Mouse (Mus musculus) MEL (cell line): ENCODE measurements around the gene Dll3. TPM values are rescaled to one million over a fixed set of nuclear protein-coding genes. Genes with fewer than 3 reads are reported as not detected.
"Not testable (repeated sequence)": the region's sequence is repeated elsewhere in the genome, so short reads cannot be mapped to it uniquely, and the experiment has no call there.

Source experiments
- DNase-seq: peaks from one replicate; pipeline ENCODE4 v3.0.0; 2011; ENCODE audit warnings: low read depth, low spot score
- H3K27ac ChIP-seq: 2 replicates; pipeline ENCODE4 v1.5.1; 2012; ENCODE audit warnings: low read depth, mild to moderate bottlenecking, control low read depth, low read length, moderate library complexity; ENCODE audit not compliant: control insufficient read depth
- H3K27me3 ChIP-seq, 2 experiments: fragments of 150-350 bp in 1 of 2; sonication (generic) in 1 of 2; 2 replicates each; pipeline ENCODE4 v1.6.1; 2012; ENCODE audit warnings: low read length in 2 of 2, mild to moderate bottlenecking in 2 of 2, improper control_type of control experiment in 1 of 2, moderate library complexity in 1 of 2; ENCODE audit not compliant: insufficient read depth in 2 of 2, control insufficient read depth in 1 of 2
- H3K36me3 ChIP-seq, 2 experiments: 2 replicates each; pipeline ENCODE4 v1.6.1; 2012 to 2014; ENCODE audit warnings: low read length in 2 of 2, improper control_type of control experiment in 1 of 2, inconsistent platforms in 1 of 2, mild to moderate bottlenecking in 1 of 2; ENCODE audit not compliant: insufficient read depth in 2 of 2, control insufficient read depth in 1 of 2
- H3K4me1 ChIP-seq, 2 experiments: fragments of 150-350 bp in 1 of 2; sonication (generic) in 1 of 2; 2 replicates each; pipeline ENCODE4 v1.6.1; 2012; ENCODE audit warnings: low read length in 2 of 2, improper control_type of control experiment in 1 of 2, mild to moderate bottlenecking in 1 of 2; ENCODE audit not compliant: insufficient read depth in 2 of 2, control insufficient read depth in 1 of 2
- H3K4me3 ChIP-seq, 2 experiments: fragments of 150-350 bp in 1 of 2; sonication (generic) in 1 of 2; 2 replicates each; pipeline ENCODE4 v1.5.1; 2012; ENCODE audit warnings: low read depth in 2 of 2, low read length in 2 of 2, mild to moderate bottlenecking in 2 of 2, moderate library complexity in 2 of 2, control low read depth in 1 of 2, improper control_type of control experiment in 1 of 2; ENCODE audit not compliant: control insufficient read depth in 1 of 2, insufficient read depth in 1 of 2
- H3K79me2 ChIP-seq: 2 replicates; pipeline ENCODE4 v1.6.1; 2012; ENCODE audit warnings: mild to moderate bottlenecking, low read length, moderate library complexity; ENCODE audit not compliant: control insufficient read depth, poor library complexity, insufficient read depth
- H3K9ac ChIP-seq: 2 replicates; pipeline ENCODE4 v1.6.1; 2012; ENCODE audit warnings: low read depth, mild to moderate bottlenecking, control low read depth, low read length, moderate library complexity; ENCODE audit not compliant: control insufficient read depth, poor library complexity, severe bottlenecking
- H3K9me3 ChIP-seq: fragments of 150-350 bp; sonication (generic); replicated peaks from 2 replicates; pipeline ENCODE4 v1.6.1; 2012; ENCODE audit warnings: mild to moderate bottlenecking, low read length, improper control_type of control experiment, moderate library complexity; ENCODE audit not compliant: insufficient read depth
- CHD2 ChIP-seq: IDR thresholded peaks from 2 replicates; pipeline ENCODE4 v1.6.1; 2011; ENCODE audit warnings: low read length, improper control_type of control experiment
- CTCF ChIP-seq, 3 experiments: IDR thresholded peaks in 2 of 3; conservative IDR thresholded peaks in 1 of 3; 2 replicates each; pipeline ENCODE4 v1.5.1; 2011 to 2012; ENCODE audit warnings: low read length in 3 of 3, low read depth in 2 of 3, mild to moderate bottlenecking in 2 of 3, improper control_type of control experiment in 1 of 3, inconsistent platforms in 1 of 3, mixed read lengths in 1 of 3, moderate library complexity in 1 of 3; ENCODE audit not compliant: control insufficient read depth in 1 of 3, insufficient read depth in 1 of 3, poor library complexity in 1 of 3, severe bottlenecking in 1 of 3
- MYB ChIP-seq: IDR thresholded peaks from 2 replicates; pipeline ENCODE4 v1.6.1; 2011; ENCODE audit warnings: mild to moderate bottlenecking, low read depth, low read length, improper control_type of control experiment
- POLR2AphosphoS5 ChIP-seq: IDR thresholded peaks from 2 replicates; pipeline ENCODE4 v1.6.1; 2012; ENCODE audit warnings: low read depth, borderline replicate concordance, mild to moderate bottlenecking, inconsistent platforms, low read length, moderate library complexity, mixed read lengths
- RAD21 ChIP-seq: IDR thresholded peaks from 2 replicates; pipeline ENCODE4 v1.6.1; 2011; ENCODE audit warnings: mild to moderate bottlenecking, low read depth, low read length, improper control_type of control experiment
- TBP ChIP-seq: IDR thresholded peaks from 2 replicates; pipeline ENCODE4 v1.8.0; 2011; ENCODE audit warnings: low read depth, low read length, improper control_type of control experiment
- UBTF ChIP-seq: IDR thresholded peaks from 2 replicates; pipeline ENCODE4 v1.6.1; 2012; ENCODE audit warnings: low read depth, mild to moderate bottlenecking, inconsistent platforms, low read length, improper control_type of control experiment, moderate library complexity, borderline replicate concordance; ENCODE audit not compliant: insufficient read depth
- polyA plus RNA-seq, 2 experiments: library from polyadenylated mRNA; stranded (reverse) in 1 of 2; unstranded in 1 of 2; fragments of >175 nt in 1 of 2; fragments of >200 nt in 1 of 2; gene quantifications; 2 replicates each; pipeline versions ENCODE4 v1.2.1 to v1.2.4; 2012; ENCODE audit warnings: low replicate concordance in 2 of 2, low read depth in 1 of 2; ENCODE audit not compliant: insufficient read length in 2 of 2, insufficient read depth in 1 of 2, missing spikeins in 1 of 2
- total RNA-seq: library from RNA; depleted of rRNA; stranded (reverse); fragments of 300-350 nt; gene quantifications from 2 replicates; pipeline ENCODE4 v1.2.3, GENCODE M21; 2012; rRNA removed

The Dll3 gene
- total and polyA plus RNA-seq, 3 experiments = 0.15 to 0.57 TPM; not detected in 1

- no peaks in the 10 kb centered on the region for H3K9me3 ChIP-seq
- TF ChIP-seq RAD21 (peak; percentile 12), TBP (no peak), MYB (no peak), CTCF (IDR thresholded peaks at IDR 0.05 in 2 of 3, conservative IDR thresholded peaks at IDR 0.05 in 1 of 3; ENCODE audit: control insufficient read depth in 1 of 3, insufficient read depth in 1 of 3, low read depth in 2 of 3, low read length in 3 of 3, poor library complexity in 1 of 3, severe bottlenecking in 1 of 3) (peak in 2 of 3 experiments; percentile 17 to 29; a peak in 3 of 6 replicates), UBTF (no peak), CHD2 (no peak)
- no peak overlapping the region for H3K4me3 ChIP-seq
- no peaks in the 10 kb centered on the region for H3K27me3 ChIP-seq
- H3K4me1 ChIP-seq = peaks cover 0 to 4% of the 10 kb centered on the region in 2 experiments; a peak in 1 of 4 replicates
- peaks cover 0 to 3% of the 10 kb centered on the region in 2 experiments; a peak in 2 of 4 replicates for H3K36me3 ChIP-seq
- H3K9ac ChIP-seq = no peak overlapping the region
- no peak for DNase-seq
- no peak overlapping the region for H3K27ac ChIP-seq
- no peaks in the 10 kb centered on the region for H3K79me2 ChIP-seq
These were observed 53.1 kb downstream of the Dll3 start for GRCm38 (mm10) chr7:28248957-28249356.

- H3K9ac ChIP-seq = not testable (repeated sequence)
These were observed 58.1 kb downstream of the Dll3 start for GRCm38 (mm10) chr7:28243943-28244342.

More at GRCm38 (mm10) chr7:28243943-28244342, 58.1 kb downstream of the Dll3 start:
- not testable (repeated sequence) for H3K79me2 ChIP-seq, DNase-seq, H3K4me3 ChIP-seq, H3K27me3 ChIP-seq, H3K27ac ChIP-seq, H3K4me1 ChIP-seq, H3K36me3 ChIP-seq, H3K9me3 ChIP-seq
- TF ChIP-seq POLR2AphosphoS5 = 0 out of 2 replicates have a peak, but pooled peaks have one; percentile 3

Other genes with a start within 250 kb of the Dll3 start
- gene Fcgbp, start 231.0 kb downstream of the Dll3 start, total RNA-seq = not detected in 2 replicates
- not detected for gene Fcgbp, start 231.0 kb downstream of the Dll3 start, polyA plus RNA-seq
- gene 9530053A07Rik, start 172.8 kb downstream of the Dll3 start, total RNA-seq = not detected in 2 replicates
- gene 9530053A07Rik, start 172.8 kb downstream of the Dll3 start, polyA plus RNA-seq = not detected
- 262 and 268 TPM in 2 replicates for gene Fbl, start 132.5 kb downstream of the Dll3 start, total RNA-seq
- 100 to 1,000 TPM in 1 of 2 experiments, not detected in 1; 819 TPM for gene Fbl, start 132.5 kb downstream of the Dll3 start, polyA plus RNA-seq
- 0.69 and 0.85 TPM in 2 replicates for gene Dyrk1b, start 122.8 kb downstream of the Dll3 start, total RNA-seq
- under 1 TPM in 1 of 2 experiments, not detected in 1; 0.89 TPM for gene Dyrk1b, start 122.8 kb downstream of the Dll3 start, polyA plus RNA-seq
- not detected in 2 replicates for gene Eid2, start 34.4 kb downstream of the Dll3 start, total RNA-seq
- gene Eid2, start 34.4 kb downstream of the Dll3 start, polyA plus RNA-seq = not detected
- 3.2 TPM in 2 replicates for gene Eid2b, start 24.5 kb downstream of the Dll3 start, total RNA-seq
- gene Eid2b, start 24.5 kb downstream of the Dll3 start, polyA plus RNA-seq = 1 to 10 TPM in 1 of 2 experiments, not detected in 1; 5.3 TPM
- not detected in 2 replicates for gene Selenov, start 11.1 kb downstream of the Dll3 start, total RNA-seq
- gene Selenov, start 11.1 kb downstream of the Dll3 start, polyA plus RNA-seq = not detected
- gene Timm50, start 9.8 kb upstream of the Dll3 start, total RNA-seq = 142 and 167 TPM in 2 replicates
- 100 to 1,000 TPM in 1 of 2 experiments, not detected in 1; 216 TPM for gene Timm50, start 9.8 kb upstream of the Dll3 start, polyA plus RNA-seq
- gene Supt5, start 36.5 kb upstream of the Dll3 start, total RNA-seq = 63.3 and 66.0 TPM in 2 replicates
- gene Supt5, start 36.5 kb upstream of the Dll3 start, polyA plus RNA-seq = 100 to 1,000 TPM; 156 to 448 TPM
- 2,133 and 2,343 TPM in 2 replicates for gene Rps16, start 48.4 kb upstream of the Dll3 start, total RNA-seq
- 1,000 to 10,000 TPM; 1,661 to 1,740 TPM for gene Rps16, start 48.4 kb upstream of the Dll3 start, polyA plus RNA-seq
- gene Plekhg2, start 70.4 kb upstream of the Dll3 start, total RNA-seq = 1.1 and 1.8 TPM in 2 replicates
- 1 to 10 TPM in 1 of 2 experiments, not detected in 1; 9.2 TPM for gene Plekhg2, start 70.4 kb upstream of the Dll3 start, polyA plus RNA-seq
- 0.50 and 0.65 TPM in 2 replicates for gene Zfp36, start 78.0 kb upstream of the Dll3 start, total RNA-seq
- gene Zfp36, start 78.0 kb upstream of the Dll3 start, polyA plus RNA-seq = 1 to 10 TPM in 1 of 2 experiments, not detected in 1; 2.8 TPM
- 23.7 and 31.1 TPM in 2 replicates for gene Med29, start 90.5 kb upstream of the Dll3 start, total RNA-seq
- 10 to 100 TPM in 1 of 2 experiments, not detected in 1; 39.6 TPM for gene Med29, start 90.5 kb upstream of the Dll3 start, polyA plus RNA-seq
- gene Paf1, start 90.7 kb upstream of the Dll3 start, total RNA-seq = 49.9 and 53.5 TPM in 2 replicates
- gene Paf1, start 90.7 kb upstream of the Dll3 start, polyA plus RNA-seq = 100 to 1,000 TPM in 1 of 2 experiments, 10 to 100 TPM in 1; 99.9 to 645 TPM
- 25.1 and 31.2 TPM in 2 replicates for gene Gmfg, start 135.2 kb upstream of the Dll3 start, total RNA-seq
- gene Gmfg, start 135.2 kb upstream of the Dll3 start, polyA plus RNA-seq = 10 to 100 TPM in 1 of 2 experiments, not detected in 1; 25.0 TPM
- gene Lrfn1, start 149.7 kb upstream of the Dll3 start, total RNA-seq = 1.2 and 1.9 TPM in 2 replicates
- 1 to 10 TPM in 1 of 2 experiments, not detected in 1; 5.8 TPM for gene Lrfn1, start 149.7 kb upstream of the Dll3 start, polyA plus RNA-seq
- not detected in 2 replicates for gene Ifnl2, start 208.2 kb upstream of the Dll3 start, total RNA-seq
- not detected for gene Ifnl2, start 208.2 kb upstream of the Dll3 start, polyA plus RNA-seq
- not detected in 2 replicates for gene Ifnl3, start 220.6 kb upstream of the Dll3 start, total RNA-seq
- not detected for gene Ifnl3, start 220.6 kb upstream of the Dll3 start, polyA plus RNA-seq
- not detected in 2 replicates for gene Sycn, start 238.6 kb upstream of the Dll3 start, total RNA-seq
- gene Sycn, start 238.6 kb upstream of the Dll3 start, polyA plus RNA-seq = not detected
- not detected in 2 replicates for gene Nccrp1, start 245.0 kb upstream of the Dll3 start, total RNA-seq
- not detected for gene Nccrp1, start 245.0 kb upstream of the Dll3 start, polyA plus RNA-seq